Mouse (Mus musculus) heart, embryonic 15.5 days (tissue): ENCODE data around the gene Slc26a1. TPM values are rescaled to one million over a fixed set of nuclear protein-coding genes. Genes with fewer than 3 reads are reported as not detected.

ENCODE experiments used
- ATAC-seq: fragments of 200-750 bp; cut with Nextera tagmentation; replicated peaks from 2 replicates; pipeline ENCODE4 v1.8.0; 2017; ENCODE audit warnings: low read depth, moderate TSS enrichment; ENCODE audit not compliant: insufficient number of reproducible peaks, insufficient read depth, low FRiP score
- H3K27ac ChIP-seq: fragments of 300-500 bp; sonication (generic); 2 replicates; pipeline ENCODE4 v1.5.1; 2015; ENCODE audit warnings: mild to moderate bottlenecking, inconsistent platforms
- H3K27me3 ChIP-seq: fragments of 300-500 bp; sonication (generic); 2 replicates; pipeline ENCODE4 v1.6.1; 2015; ENCODE audit warnings: inconsistent platforms
- H3K36me3 ChIP-seq: fragments of 300-500 bp; sonication (generic); 2 replicates; pipeline ENCODE4 v1.6.1; 2015; ENCODE audit warnings: mild to moderate bottlenecking, inconsistent platforms
- H3K4me1 ChIP-seq: fragments of 300-500 bp; sonication (generic); replicated peaks from 2 replicates; pipeline ENCODE4 v1.6.1; 2015; ENCODE audit warnings: inconsistent platforms
- H3K4me2 ChIP-seq: fragments of 300-500 bp; sonication (generic); 2 replicates; pipeline ENCODE4 v1.6.1; 2015; ENCODE audit warnings: inconsistent platforms, mild to moderate bottlenecking, moderate library complexity
- H3K4me3 ChIP-seq: fragments of 300-500 bp; sonication (generic); 2 replicates; pipeline ENCODE4 v1.5.1; 2015; ENCODE audit warnings: mild to moderate bottlenecking, inconsistent platforms
- H3K9ac ChIP-seq: fragments of 300-500 bp; sonication (generic); 2 replicates; pipeline ENCODE4 v1.6.1; 2015; ENCODE audit warnings: mild to moderate bottlenecking, inconsistent platforms
- H3K9me3 ChIP-seq: fragments of 300-500 bp; sonication (generic); replicated peaks from 2 replicates; pipeline ENCODE4 v1.6.1; 2016; ENCODE audit warnings: inconsistent platforms
- whole genome bisulfite sequencing: fragments of 180-500 bp; shearing (Covaris S2); methylation state at CpG from one replicate; pipeline ENCODE4 v1.1.7; 2015; ENCODE audit warnings: mixed read lengths; 5-methylcytosine and 5-hydroxymethylcytosine counted together
- polyA plus RNA-seq: library from polyadenylated mRNA; unstranded; fragments of >200 nt; fragmentation: Nextera tagmentation; extraction: Ambion mirVana; gene quantifications from 2 replicates; pipeline ENCODE4 v1.2.1, GENCODE M21; 2015

Gene Slc26a1
- polyA plus RNA-seq, 1 experiment from 2014 or later: 0.29 TPM

- Histone ChIP-seq H3K27me3 (no peaks in the 10 kb centered on the region), H3K4me3 (no peak overlapping the region), H3K9ac (no peak overlapping the region), H3K36me3 (peaks cover 37% of the 10 kb centered on the region), H3K27ac (no peak overlapping the region), H3K4me2 (no peak overlapping the region), H3K9me3 (no peaks in the 10 kb centered on the region), H3K4me1 (peaks cover 12% of the 10 kb centered on the region)
- 86% methylated on average over 15 of the region's 15 CpGs for WGBS
- ATAC-seq: no peak
Observed at GRCm38 (mm10) chr5:108655891-108656650, 19.3 kb downstream of the Slc26a1 start.

GRCm38 (mm10) chr5:108655381-108655780 lies 20.0 kb downstream of the Slc26a1 start:
- Histone ChIP-seq H3K9me3 (no peaks in the 10 kb centered on the region), H3K4me1 (peaks cover 9% of the 10 kb centered on the region), H3K36me3 (peaks cover 43% of the 10 kb centered on the region), H3K27ac (no peak overlapping the region), H3K27me3 (no peaks in the 10 kb centered on the region), H3K4me2 (no peak overlapping the region), H3K4me3 (no peak overlapping the region), H3K9ac (no peak overlapping the region)
- ATAC-seq: no peak
- WGBS: 93% methylated on average over 9 of the region's 9 CpGs

- 93% methylated on average over 10 of the region's 10 CpGs for WGBS
- H3K36me3 ChIP-seq: peaks cover 51% of the 10 kb centered on the region
- H3K27me3 ChIP-seq: no peaks in the 10 kb centered on the region
- no peak overlapping the region for H3K4me3 ChIP-seq
- H3K9ac ChIP-seq: no peak overlapping the region
- no peak for ATAC-seq
- H3K4me2 ChIP-seq: no peak overlapping the region
- H3K9me3 ChIP-seq: no peaks in the 10 kb centered on the region
- H3K27ac ChIP-seq: no peak overlapping the region
- peaks cover 3% of the 10 kb centered on the region for H3K4me1 ChIP-seq
Observed at GRCm38 (mm10) chr5:108654444-108654990, 20.9 kb downstream of the Slc26a1 start.

GRCm38 (mm10) chr5:108653341-108653740 lies 22.0 kb downstream of the Slc26a1 start:
- H3K4me3 ChIP-seq: no peak overlapping the region
- no peaks in the 10 kb centered on the region for H3K27me3 ChIP-seq
- no peaks in the 10 kb centered on the region for H3K9me3 ChIP-seq
- H3K36me3 ChIP-seq: peaks cover 62% of the 10 kb centered on the region
- WGBS: 83% methylated on average over 6 of the region's 6 CpGs
- no peak overlapping the region for H3K9ac ChIP-seq
- ATAC-seq: no peak
- H3K27ac ChIP-seq: no peak overlapping the region
- no peak overlapping the region for H3K4me2 ChIP-seq
- no peaks in the 10 kb centered on the region for H3K4me1 ChIP-seq

GRCm38 (mm10) chr5:108651823-108652222 lies 23.5 kb downstream of the Slc26a1 start:
- Histone ChIP-seq H3K36me3 (peaks cover 61% of the 10 kb centered on the region), H3K9me3 (no peaks in the 10 kb centered on the region), H3K27me3 (no peaks in the 10 kb centered on the region), H3K27ac (no peak overlapping the region), H3K4me2 (no peak overlapping the region), H3K4me1 (no peaks in the 10 kb centered on the region), H3K9ac (no peak overlapping the region), H3K4me3 (no peak overlapping the region)
- WGBS: 56% methylated on average over 1 of the region's 1 CpGs
- no peak for ATAC-seq

GRCm38 (mm10) chr5:108651136-108651720 lies 24.1 kb downstream of the Slc26a1 start:
- 84% methylated on average over 5 of the region's 5 CpGs for WGBS

GRCm38 (mm10) chr5:108650341-108650740 lies 25.0 kb downstream of the Slc26a1 start:
- Histone ChIP-seq H3K4me1 (no peaks in the 10 kb centered on the region), H3K9ac (no peak overlapping the region), H3K4me2 (no peak overlapping the region), H3K27me3 (no peaks in the 10 kb centered on the region), H3K27ac (no peak overlapping the region), H3K9me3 (no peaks in the 10 kb centered on the region), H3K36me3 (peaks cover 69% of the 10 kb centered on the region), H3K4me3 (no peak overlapping the region)
- WGBS: 85% methylated on average over 7 of the region's 7 CpGs
- no peak for ATAC-seq

More at GRCm38 (mm10) chr5:108651136-108651720, 24.1 kb downstream of the Slc26a1 start:
- no peak overlapping the region for H3K4me2 ChIP-seq
- ATAC-seq: no peak
- H3K27me3 ChIP-seq: no peaks in the 10 kb centered on the region
- H3K36me3 ChIP-seq: peaks cover 67% of the 10 kb centered on the region
- H3K9ac ChIP-seq: no peak overlapping the region
- no peaks in the 10 kb centered on the region for H3K4me1 ChIP-seq
- H3K4me3 ChIP-seq: no peak overlapping the region
- no peak overlapping the region for H3K27ac ChIP-seq
- no peaks in the 10 kb centered on the region for H3K9me3 ChIP-seq

- no peak for ATAC-seq
- Histone ChIP-seq H3K27ac (no peak overlapping the region), H3K9me3 (no peaks in the 10 kb centered on the region), H3K36me3 (peaks cover 64% of the 10 kb centered on the region), H3K4me3 (no peak overlapping the region), H3K9ac (no peak overlapping the region), H3K4me1 (0 out of 2 replicates have a peak, but pooled peaks cover under 1% of the 10 kb centered on the region), H3K4me2 (no peak overlapping the region), H3K27me3 (no peaks in the 10 kb centered on the region)
- 90% methylated on average over 11 of the region's 11 CpGs for WGBS
Observed at GRCm38 (mm10) chr5:108648937-108649576, 26.3 kb downstream of the Slc26a1 start.

- Histone ChIP-seq H3K36me3 (peaks cover 54% of the 10 kb centered on the region), H3K27ac (no peak overlapping the region), H3K9ac (no peak overlapping the region), H3K27me3 (no peaks in the 10 kb centered on the region), H3K4me2 (no peak overlapping the region), H3K9me3 (no peaks in the 10 kb centered on the region), H3K4me3 (no peak overlapping the region), H3K4me1 (peaks cover 4% of the 10 kb centered on the region; the same call in 1 of the 2 replicates)
- ATAC-seq: no peak
- 89% methylated on average over 2 of the region's 2 CpGs for WGBS
Observed at GRCm38 (mm10) chr5:108647820-108648465, 27.4 kb downstream of the Slc26a1 start.

- Histone ChIP-seq H3K9ac (no peak overlapping the region), H3K27ac (no peak overlapping the region), H3K4me2 (no peak overlapping the region), H3K9me3 (no peaks in the 10 kb centered on the region), H3K4me3 (no peak overlapping the region), H3K4me1 (peaks cover 4% of the 10 kb centered on the region; the same call in 1 of the 2 replicates), H3K27me3 (no peaks in the 10 kb centered on the region), H3K36me3 (peaks cover 53% of the 10 kb centered on the region)
- 77% methylated on average over 2 of the region's 2 CpGs for WGBS
- ATAC-seq: no peak
Observed at GRCm38 (mm10) chr5:108647311-108647710, 28.1 kb downstream of the Slc26a1 start.

- WGBS: 81% methylated on average over 3 of the region's 3 CpGs
Observed at GRCm38 (mm10) chr5:108646343-108646660, 29.1 kb downstream of the Slc26a1 start.

More at GRCm38 (mm10) chr5:108646343-108646660, 29.1 kb downstream of the Slc26a1 start:
- Histone ChIP-seq H3K9ac (no peak overlapping the region), H3K27me3 (no peaks in the 10 kb centered on the region), H3K4me2 (no peak overlapping the region), H3K36me3 (peaks cover 53% of the 10 kb centered on the region), H3K4me1 (peaks cover 4% of the 10 kb centered on the region; the same call in 1 of the 2 replicates), H3K4me3 (no peak overlapping the region), H3K27ac (no peak overlapping the region), H3K9me3 (no peaks in the 10 kb centered on the region)
- ATAC-seq: no peak
